Mouse (Mus musculus) kidney, embryonic 14.5 days (tissue): ENCODE results near the gene Vegfb. TPM values are rescaled to one million over a fixed set of nuclear protein-coding genes. Genes with fewer than 3 reads are reported as not detected.
"Not testable (repeated sequence)": the region's sequence is repeated elsewhere in the genome, so short reads cannot be mapped to it uniquely, and the experiment has no call there.

ENCODE experiments used
- ATAC-seq: fragments of 200-750 bp; cut with Nextera tagmentation; 2 replicates; pipeline ENCODE4 v1.8.0; 2017; ENCODE audit warnings: moderate number of reproducible peaks, mild to moderate bottlenecking, moderate TSS enrichment, moderate library complexity; ENCODE audit not compliant: low FRiP score, low TSS enrichment
- H3K27ac ChIP-seq: fragments of 300-500 bp; sonication (generic); 2 replicates; pipeline ENCODE4 v1.5.1; 2014; ENCODE audit warnings: low read depth, mild to moderate bottlenecking, low read length, moderate library complexity, mixed read lengths
- H3K27me3 ChIP-seq: fragments of 300-500 bp; sonication (generic); 2 replicates; pipeline ENCODE4 v1.6.1; 2014; ENCODE audit warnings: mild to moderate bottlenecking, low read length; ENCODE audit not compliant: control insufficient read depth, insufficient read depth
- H3K36me3 ChIP-seq: fragments of 300-500 bp; sonication (generic); 2 replicates; pipeline ENCODE4 v1.6.1; 2014; ENCODE audit warnings: low read length, mixed read lengths; ENCODE audit not compliant: control insufficient read depth, insufficient read depth
- H3K4me1 ChIP-seq: fragments of 300-500 bp; sonication (generic); 2 replicates; pipeline ENCODE4 v1.6.1; 2014; ENCODE audit warnings: low read length, mixed read lengths; ENCODE audit not compliant: control insufficient read depth, insufficient read depth
- H3K4me2 ChIP-seq: fragments of 300-500 bp; sonication (generic); replicated peaks from 2 replicates; pipeline ENCODE4 v1.6.1; 2014; ENCODE audit warnings: low read depth, mild to moderate bottlenecking, low read length
- H3K4me3 ChIP-seq: fragments of 300-500 bp; sonication (generic); 2 replicates; pipeline ENCODE4 v1.5.1; 2014; ENCODE audit warnings: mild to moderate bottlenecking, low read length
- H3K9ac ChIP-seq: fragments of 300-500 bp; sonication (generic); 2 replicates; pipeline ENCODE4 v1.6.1; 2014; ENCODE audit warnings: low read depth, mild to moderate bottlenecking, low read length, moderate library complexity
- H3K9me3 ChIP-seq: fragments of 300-500 bp; sonication (generic); 2 replicates; pipeline ENCODE4 v1.6.1; 2016; ENCODE audit warnings: low read length; ENCODE audit not compliant: control insufficient read depth
- WGBS: fragments of 180-500 bp; shearing (Covaris S2); extraction: QIAGEN DNeasy Blood & Tissue Kit; methylation state at CpG from one replicate; pipeline ENCODE4 v1.1.7; 2014; 5-methylcytosine and 5-hydroxymethylcytosine counted together
- polyA plus RNA-seq: library from polyadenylated mRNA; unstranded; fragments of >200 nt; fragmentation: Nextera tagmentation; extraction: Ambion mirVana; gene quantifications from 2 replicates; pipeline ENCODE4 v1.2.1, GENCODE M21; 2014

The Vegfb gene
- polyA plus RNA-seq, 1 experiment from 2014 or later: 38.2 TPM

GRCm38 (mm10) chr19:6994002-6994401 lies 6.6 kb upstream of the Vegfb start:
- no peak for ATAC-seq
- H3K36me3 ChIP-seq: peaks cover under 1% of the 10 kb centered on the region; the same call in 1 of the 2 replicates
- H3K9me3 ChIP-seq: no peaks in the 10 kb centered on the region
- H3K4me2 ChIP-seq: no peak overlapping the region
- peaks cover 21% of the 10 kb centered on the region for H3K4me1 ChIP-seq
- WGBS: 88% methylated on average over 8 of the region's 8 CpGs
- no peak overlapping the region for H3K27ac ChIP-seq
- no peak overlapping the region for H3K4me3 ChIP-seq
- no peaks in the 10 kb centered on the region for H3K27me3 ChIP-seq
- H3K9ac ChIP-seq: no peak overlapping the region

GRCm38 (mm10) chr19:6993011-6993770 lies 5.7 kb upstream of the Vegfb start:
- H3K27ac ChIP-seq: peak overlapping the region; percentile 33; the same call in 1 of the 2 replicates
- peak overlapping the region; percentile 59 for H3K9ac ChIP-seq
- ATAC-seq: no peak
- H3K4me2 ChIP-seq: peak overlapping the region; percentile 77
- no peaks in the 10 kb centered on the region for H3K9me3 ChIP-seq
- peaks cover 22% of the 10 kb centered on the region for H3K4me1 ChIP-seq
- no peaks in the 10 kb centered on the region; the same call in 1 of the 2 replicates for H3K36me3 ChIP-seq
- H3K27me3 ChIP-seq: no peaks in the 10 kb centered on the region
- H3K4me3 ChIP-seq: peak overlapping the region; percentile 39
- 63% methylated on average over 14 of the region's 14 CpGs for WGBS

- peak; percentile 94 for ATAC-seq
- peaks cover 28% of the 10 kb centered on the region for H3K4me1 ChIP-seq
- H3K27me3 ChIP-seq: no peaks in the 10 kb centered on the region
- H3K9ac ChIP-seq: peak within 1 kb of the TSS; percentile 59
- peak within 1 kb of the TSS; percentile 33; the same call in 1 of the 2 replicates for H3K27ac ChIP-seq
- H3K36me3 ChIP-seq: no peaks in the 10 kb centered on the region
- H3K4me2 ChIP-seq: peak within 1 kb of the TSS; percentile 77
- WGBS: 2% methylated on average over 37 of the region's 37 CpGs
- peak within 1 kb of the TSS; percentile 39 for H3K4me3 ChIP-seq
- H3K9me3 ChIP-seq: no peaks in the 10 kb centered on the region
Measured at GRCm38 (mm10) chr19:6992011-6992858, 4.8 kb upstream of the Vegfb start, which contains the start of gene Dnajc4. Gene Dnajc4, minus strand, starts transcription at chr19:6992572.

- ATAC-seq: not testable (repeated sequence)
- WGBS: 90% methylated on average over 6 of the region's 6 CpGs
Measured at GRCm38 (mm10) chr19:6991166-6991565, 3.7 kb upstream of the Vegfb start.

GRCm38 (mm10) chr19:6990712-6991111 lies 3.3 kb upstream of the Vegfb start:
- no peak for ATAC-seq
- H3K4me3 ChIP-seq: no peak overlapping the region
- WGBS: 87% methylated on average over 6 of the region's 6 CpGs

More at GRCm38 (mm10) chr19:6991166-6991565, 3.7 kb upstream of the Vegfb start:
- H3K4me1 ChIP-seq: peaks cover 30% of the 10 kb centered on the region
- H3K9me3 ChIP-seq, H3K4me3 ChIP-seq, H3K36me3 ChIP-seq, H3K9ac ChIP-seq, H3K4me2 ChIP-seq, H3K27ac ChIP-seq, H3K27me3 ChIP-seq: not testable (repeated sequence)

GRCm38 (mm10) chr19:6989251-6989650 lies 1.8 kb upstream of the Vegfb start:
- Histone ChIP-seq H3K9me3 (no peaks in the 10 kb centered on the region), H3K9ac (no peak overlapping the region), H3K4me3 (no peak overlapping the region), H3K36me3 (peaks cover 6% of the 10 kb centered on the region; the same call in 1 of the 2 replicates), H3K27me3 (no peaks in the 10 kb centered on the region), H3K27ac (no peak overlapping the region), H3K4me2 (no peak overlapping the region), H3K4me1 (peaks cover 23% of the 10 kb centered on the region)
- no peak for ATAC-seq
- WGBS: 82% methylated on average over 8 of the region's 8 CpGs

More at GRCm38 (mm10) chr19:6990712-6991111, 3.3 kb upstream of the Vegfb start:
- H3K36me3 ChIP-seq: no peaks in the 10 kb centered on the region
- no peak overlapping the region for H3K9ac ChIP-seq
- no peaks in the 10 kb centered on the region for H3K9me3 ChIP-seq
- H3K4me2 ChIP-seq: no peak overlapping the region
- H3K27me3 ChIP-seq: no peaks in the 10 kb centered on the region
- H3K27ac ChIP-seq: no peak overlapping the region
- H3K4me1 ChIP-seq: peaks cover 31% of the 10 kb centered on the region

GRCm38 (mm10) chr19:6987904-6988285 lies 444 bp upstream of the Vegfb start:
- no peak for ATAC-seq
- Histone ChIP-seq H3K4me2 (peak overlapping the region; percentile 90), H3K4me1 (peaks cover 17% of the 10 kb centered on the region), H3K4me3 (peak overlapping the region; percentile 85), H3K27me3 (no peaks in the 10 kb centered on the region), H3K9ac (peak overlapping the region; percentile 96), H3K27ac (peak overlapping the region; percentile 69; the same call in 1 of the 2 replicates), H3K36me3 (peaks cover 16% of the 10 kb centered on the region; the same call in 1 of the 2 replicates), H3K9me3 (no peaks in the 10 kb centered on the region)
- 2% methylated on average over 8 of the region's 8 CpGs for WGBS

GRCm38 (mm10) chr19:6985951-6986708 lies 1.3 kb downstream of the Vegfb start:
- Histone ChIP-seq H3K36me3 (peaks cover 22% of the 10 kb centered on the region; the same call in 1 of the 2 replicates), H3K4me2 (peak overlapping the region; percentile 90), H3K27me3 (no peaks in the 10 kb centered on the region), H3K4me1 (peaks cover 18% of the 10 kb centered on the region), H3K27ac (no peak overlapping the region), H3K4me3 (peak overlapping the region; percentile 85), H3K9me3 (no peaks in the 10 kb centered on the region), H3K9ac (peak overlapping the region; percentile 96; the same call in 1 of the 2 replicates)
- WGBS: 76% methylated on average over 10 of the region's 10 CpGs
- no peak for ATAC-seq
